Mouse (Mus musculus): ENCODE data around the gene Gan. TPM values are rescaled to one million over a fixed set of nuclear protein-coding genes. Genes with fewer than 3 reads are reported as not detected.

Gene Gan
- total and polyA plus RNA-seq, 2 experiments from 2014 or later = 4.8 to 13.6 TPM

GRCm38 (mm10) chr8:117168378-117168777, 10.4 kb downstream of the Gan start:
- TF ChIP-seq CTCF (IDR thresholded peaks at IDR 0.05; ENCODE audit: low read depth) = no peak
- Histone ChIP-seq H3K4me2 (ENCODE audit: low read depth) (no peak overlapping the region), H3K9ac (no peak overlapping the region), H3K27me3 (ENCODE audit: insufficient read depth, low read length) (no peaks in the 10 kb centered on the region), H3K27ac (ENCODE audit: low read depth, low read length) (no peak overlapping the region), H3K36me3 (ENCODE audit: insufficient read depth) (no peaks in the 10 kb centered on the region), H3K9me3 (ENCODE audit: low read length) (no peaks in the 10 kb centered on the region), H3K4me1 (ENCODE audit: insufficient read depth) (no peaks in the 10 kb centered on the region), H3K4me3 (ENCODE audit: low read depth, low read length) (no peak overlapping the region)
- no peak for DNase-seq
- 88% methylated on average over 9 of the region's 9 CpGs for WGBS
- ATAC-seq = no peak

- H3K4me3 ChIP-seq (ENCODE audit: low read depth, low read length) = no peak overlapping the region
- no peaks in the 10 kb centered on the region for H3K27me3 ChIP-seq (ENCODE audit: insufficient read depth, low read length)
- H3K36me3 ChIP-seq (ENCODE audit: insufficient read depth) = peaks cover 6% of the 10 kb centered on the region; the same call in 1 of the 2 replicates
- no peak overlapping the region for H3K27ac ChIP-seq (ENCODE audit: low read depth, low read length)
- ATAC-seq (no peak), DNase-seq (no peak)
- WGBS = 89% methylated on average over 3 of the region's 3 CpGs
- H3K4me2 ChIP-seq (ENCODE audit: low read depth) = no peak overlapping the region
- H3K9ac ChIP-seq = no peak overlapping the region
- TF ChIP-seq CTCF (IDR thresholded peaks at IDR 0.05; ENCODE audit: low read depth) = no peak
- H3K9me3 ChIP-seq (ENCODE audit: low read length) = no peaks in the 10 kb centered on the region
- H3K4me1 ChIP-seq (ENCODE audit: insufficient read depth) = no peaks in the 10 kb centered on the region
Measured at GRCm38 (mm10) chr8:117171826-117172225, 13.9 kb downstream of the Gan start.

DNA sequence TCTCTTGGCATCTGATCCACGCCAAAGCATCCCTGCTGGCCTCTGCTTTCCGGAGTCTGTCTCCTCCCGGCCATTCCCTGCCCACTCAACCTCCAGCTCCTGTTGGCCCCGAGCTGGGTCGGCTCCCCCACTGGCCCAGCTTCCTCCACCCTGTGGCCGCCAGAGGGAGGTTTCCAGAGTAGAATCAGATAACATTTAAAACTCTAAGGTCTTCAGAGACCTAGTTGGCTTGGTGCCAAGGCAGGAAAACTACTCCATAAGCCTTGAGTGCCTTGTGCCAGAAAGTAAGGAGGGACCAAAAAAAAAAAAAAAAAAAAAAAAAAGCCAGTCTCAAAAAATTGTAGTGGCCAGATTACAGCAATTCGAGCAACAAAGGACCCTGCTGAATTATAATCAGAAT, 15.0 kb downstream of the Gan start:
- H3K9ac ChIP-seq = no peak overlapping the region
- H3K4me2 ChIP-seq (ENCODE audit: low read depth) = no peak overlapping the region
- DNase-seq = peak; percentile 23
- H3K4me3 ChIP-seq (ENCODE audit: low read depth, low read length) = no peak overlapping the region
- TF ChIP-seq CTCF (IDR thresholded peaks at IDR 0.05; ENCODE audit: low read depth) = 0 out of 2 replicates have a peak, but pooled peaks have one; percentile 10
- H3K36me3 ChIP-seq (ENCODE audit: insufficient read depth) = peaks cover 6% of the 10 kb centered on the region; the same call in 1 of the 2 replicates
- no peak overlapping the region for H3K27ac ChIP-seq (ENCODE audit: low read depth, low read length)
- ATAC-seq = no peak
- 51% methylated on average over 7 of the region's 7 CpGs for WGBS
- no peaks in the 10 kb centered on the region for H3K9me3 ChIP-seq (ENCODE audit: low read length)
- no peaks in the 10 kb centered on the region for H3K27me3 ChIP-seq (ENCODE audit: insufficient read depth, low read length)
- H3K4me1 ChIP-seq (ENCODE audit: insufficient read depth) = no peaks in the 10 kb centered on the region

DNA sequence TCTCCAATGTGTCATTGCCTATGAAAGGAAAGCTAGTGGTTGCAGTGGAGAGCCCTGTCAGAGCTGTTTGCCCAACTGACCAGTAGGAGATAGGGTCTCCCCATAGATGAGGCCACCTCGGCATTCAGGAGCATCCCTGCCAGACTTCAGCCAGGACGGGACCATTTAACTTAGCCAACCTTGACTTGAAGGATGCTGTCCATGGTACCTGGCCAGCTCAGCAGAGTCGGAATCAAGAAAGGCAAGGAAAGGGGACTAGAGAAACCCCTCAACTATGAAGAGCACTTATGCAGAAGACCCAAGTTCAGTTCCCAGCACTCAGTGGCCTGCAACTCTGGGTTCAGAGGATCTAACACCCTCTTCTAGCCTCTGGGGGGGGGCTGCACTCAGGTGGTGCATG, 15.8 kb downstream of the Gan start:
- Histone ChIP-seq H3K27me3 (ENCODE audit: insufficient read depth, low read length) (no peaks in the 10 kb centered on the region), H3K27ac (ENCODE audit: low read depth, low read length) (no peak overlapping the region), H3K4me2 (ENCODE audit: low read depth) (no peak overlapping the region), H3K4me3 (ENCODE audit: low read depth, low read length) (no peak overlapping the region), H3K9me3 (ENCODE audit: low read length) (no peaks in the 10 kb centered on the region), H3K9ac (no peak overlapping the region), H3K36me3 (ENCODE audit: insufficient read depth) (peaks cover 6% of the 10 kb centered on the region; the same call in 1 of the 2 replicates), H3K4me1 (ENCODE audit: insufficient read depth) (no peaks in the 10 kb centered on the region)
- DNase-seq = no peak
- no peak for ATAC-seq
- no peak for TF ChIP-seq CTCF (IDR thresholded peaks at IDR 0.05; ENCODE audit: low read depth)
- 83% methylated on average over 3 of the region's 3 CpGs for WGBS

GRCm38 (mm10) chr8:117174536-117174935, 16.6 kb downstream of the Gan start:
- Histone ChIP-seq H3K4me1 (ENCODE audit: insufficient read depth) (no peaks in the 10 kb centered on the region), H3K4me3 (ENCODE audit: low read depth, low read length) (no peak overlapping the region), H3K27me3 (ENCODE audit: insufficient read depth, low read length) (no peaks in the 10 kb centered on the region), H3K27ac (ENCODE audit: low read depth, low read length) (no peak overlapping the region), H3K9me3 (ENCODE audit: low read length) (no peaks in the 10 kb centered on the region), H3K9ac (no peak overlapping the region), H3K4me2 (ENCODE audit: low read depth) (no peak overlapping the region), H3K36me3 (ENCODE audit: insufficient read depth) (peaks cover 6% of the 10 kb centered on the region; the same call in 1 of the 2 replicates)
- DNase-seq (no peak), ATAC-seq (no peak)
- no peak for TF ChIP-seq CTCF (IDR thresholded peaks at IDR 0.05; ENCODE audit: low read depth)
- 90% methylated on average over 5 of the region's 5 CpGs for WGBS

DNA sequence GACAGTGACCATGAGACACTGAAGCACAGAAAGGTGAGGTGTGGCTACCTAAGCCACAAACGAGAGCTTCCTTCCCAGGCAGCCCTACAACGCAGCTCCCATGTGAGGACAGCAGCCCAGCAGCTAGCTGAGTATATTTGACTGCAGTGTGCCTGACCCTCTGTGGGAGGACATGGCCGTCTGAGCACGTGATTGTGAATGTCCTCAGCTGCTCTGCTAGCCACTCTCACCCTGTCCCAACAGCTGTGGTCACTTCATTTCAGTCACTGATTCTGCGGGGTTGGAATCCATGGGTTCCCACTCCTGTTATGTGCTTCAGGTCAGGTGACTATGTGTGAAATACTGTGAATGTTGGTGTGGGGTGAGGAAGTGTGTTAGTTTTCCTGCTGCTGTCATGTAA, 18.4 kb downstream of the Gan start:
- 77% methylated on average over 5 of the region's 5 CpGs for WGBS
- Histone ChIP-seq H3K9me3 (ENCODE audit: low read length) (no peaks in the 10 kb centered on the region), H3K4me1 (ENCODE audit: insufficient read depth) (no peaks in the 10 kb centered on the region), H3K27me3 (ENCODE audit: insufficient read depth, low read length) (no peaks in the 10 kb centered on the region), H3K4me2 (ENCODE audit: low read depth) (no peak overlapping the region), H3K9ac (no peak overlapping the region), H3K4me3 (ENCODE audit: low read depth, low read length) (no peak overlapping the region), H3K27ac (ENCODE audit: low read depth, low read length) (no peak overlapping the region), H3K36me3 (ENCODE audit: insufficient read depth) (peaks cover 6% of the 10 kb centered on the region; the same call in 1 of the 2 replicates)
- TF ChIP-seq CTCF (IDR thresholded peaks at IDR 0.05; ENCODE audit: low read depth) = no peak
- ATAC-seq (no peak), DNase-seq (no peak)

GRCm38 (mm10) chr8:117177236-117177635, 19.3 kb downstream of the Gan start:
- ATAC-seq (no peak), DNase-seq (no peak)
- Histone ChIP-seq H3K4me2 (ENCODE audit: low read depth) (no peak overlapping the region), H3K9ac (no peak overlapping the region), H3K27ac (ENCODE audit: low read depth, low read length) (no peak overlapping the region), H3K36me3 (ENCODE audit: insufficient read depth) (peaks cover 6% of the 10 kb centered on the region; the same call in 1 of the 2 replicates), H3K4me1 (ENCODE audit: insufficient read depth) (no peaks in the 10 kb centered on the region), H3K27me3 (ENCODE audit: insufficient read depth, low read length) (no peaks in the 10 kb centered on the region), H3K4me3 (ENCODE audit: low read depth, low read length) (no peak overlapping the region), H3K9me3 (ENCODE audit: low read length) (no peaks in the 10 kb centered on the region)
- no peak for TF ChIP-seq CTCF (IDR thresholded peaks at IDR 0.05; ENCODE audit: low read depth)
- 89% methylated on average over 7 of the region's 7 CpGs for WGBS
